Mouse (Mus musculus): ENCODE measurements around the gene Gm47841. TPM values are rescaled to one million over a fixed set of nuclear protein-coding genes. Genes with fewer than 3 reads are reported as not detected.

The Gm47841 gene
- polyA plus RNA-seq, 1 experiment from 2014 or later = not detected

DNA sequence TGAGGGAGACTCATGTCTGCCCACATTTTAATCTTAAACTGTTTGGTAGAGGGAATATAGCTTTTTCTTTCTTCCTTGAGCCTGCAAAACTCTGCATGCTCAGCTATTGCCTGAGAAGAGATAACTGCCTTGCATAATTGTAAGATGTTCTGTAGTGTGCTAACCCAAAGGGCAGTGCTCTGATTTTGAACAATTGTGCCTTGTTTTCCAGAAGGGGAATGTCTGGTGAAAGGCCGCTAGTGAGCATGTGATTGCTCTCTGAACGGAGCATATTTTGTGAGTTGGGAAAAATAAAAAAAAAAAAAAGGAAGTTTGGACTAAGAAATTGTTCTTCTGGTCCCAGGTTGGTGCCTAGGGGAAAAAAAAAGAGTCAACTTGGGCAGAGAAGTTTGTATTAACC is 18.2 kb downstream of the Gm47841 start:
- no peak overlapping the region for H3K4me2 ChIP-seq (replicated peaks; ENCODE audit: low read depth, low read length)
- H3K36me3 ChIP-seq (ENCODE audit: insufficient read depth, low read length) = no peaks in the 10 kb centered on the region
- no peak overlapping the region for H3K9ac ChIP-seq (replicated peaks; ENCODE audit: low read depth)
- 60% methylated on average over 2 of the region's 2 CpGs for WGBS
- H3K4me3 ChIP-seq (ENCODE audit: low read depth, low read length) = no peak overlapping the region
- no peaks in the 10 kb centered on the region for H3K4me1 ChIP-seq (ENCODE audit: insufficient read depth, low read depth, low read length)
- H3K9me3 ChIP-seq (ENCODE audit: low read length) = no peaks in the 10 kb centered on the region
- no peak for DNase-seq (ENCODE audit: low spot score)
- H3K27ac ChIP-seq (ENCODE audit: low read length) = no peak overlapping the region
- no peaks in the 10 kb centered on the region for H3K27me3 ChIP-seq (replicated peaks; ENCODE audit: insufficient read depth, low read length)
- TF ChIP-seq EP300 (IDR thresholded peaks at IDR 0.05) (no peak), CTCF (IDR thresholded peaks at IDR 0.05) (no peak)
- ATAC-seq = no peak

DNA sequence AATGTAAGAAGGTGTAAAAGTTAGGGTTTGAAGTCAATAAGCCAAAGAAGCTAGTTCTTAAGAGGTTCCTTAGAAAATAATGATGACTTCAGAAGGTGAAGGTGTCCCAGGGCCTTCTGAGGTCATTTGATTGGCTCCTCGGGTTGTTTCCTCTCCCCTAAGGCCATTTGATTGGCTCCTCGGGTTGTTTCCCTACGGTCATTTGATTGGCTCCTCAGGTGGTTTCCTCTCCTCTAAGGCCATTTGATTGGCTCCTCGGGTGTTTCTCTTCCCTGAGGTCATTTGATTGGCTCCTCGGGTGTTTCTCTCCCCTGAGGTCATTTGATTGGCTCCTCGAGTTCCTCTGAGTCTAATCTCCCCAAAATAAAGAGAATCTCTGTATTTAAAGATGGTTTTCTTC is 35.8 kb downstream of the Gm47841 start:
- Histone ChIP-seq H3K4me2 (replicated peaks; ENCODE audit: low read depth, low read length) (no peak overlapping the region), H3K4me1 (ENCODE audit: insufficient read depth, low read depth, low read length) (no peaks in the 10 kb centered on the region), H3K27ac (ENCODE audit: low read length) (no peak overlapping the region), H3K36me3 (ENCODE audit: insufficient read depth, low read length) (no peaks in the 10 kb centered on the region), H3K27me3 (replicated peaks; ENCODE audit: insufficient read depth, low read length) (no peaks in the 10 kb centered on the region), H3K9me3 (ENCODE audit: low read length) (no peaks in the 10 kb centered on the region), H3K9ac (replicated peaks; ENCODE audit: low read depth) (no peak overlapping the region), H3K4me3 (ENCODE audit: low read depth, low read length) (no peak overlapping the region)
- no peak for DNase-seq (ENCODE audit: low spot score)
- ATAC-seq = no peak
- 78% methylated on average over 6 of the region's 6 CpGs for WGBS
- TF ChIP-seq EP300 (IDR thresholded peaks at IDR 0.05) (no peak), CTCF (IDR thresholded peaks at IDR 0.05) (no peak)

- DNase-seq (ENCODE audit: low spot score) = peak; percentile 11
- Histone ChIP-seq H3K4me3 (ENCODE audit: low read depth, low read length) (no peak overlapping the region), H3K4me2 (replicated peaks; ENCODE audit: low read depth, low read length) (no peak overlapping the region), H3K9me3 (ENCODE audit: low read length) (no peaks in the 10 kb centered on the region), H3K36me3 (ENCODE audit: insufficient read depth, low read length) (no peaks in the 10 kb centered on the region), H3K27ac (ENCODE audit: low read length) (no peak overlapping the region), H3K4me1 (ENCODE audit: insufficient read depth, low read depth, low read length) (no peaks in the 10 kb centered on the region), H3K9ac (replicated peaks; ENCODE audit: low read depth) (no peak overlapping the region), H3K27me3 (replicated peaks; ENCODE audit: insufficient read depth, low read length) (no peaks in the 10 kb centered on the region)
- no peak for ATAC-seq
- WGBS = 58% methylated on average over 14 of the region's 14 CpGs
- TF ChIP-seq EP300 (IDR thresholded peaks at IDR 0.05) = no peak
- TF ChIP-seq CTCF (IDR thresholded peaks at IDR 0.05) = no peak
These were observed 38.7 kb downstream of the Gm47841 start for GRCm38 (mm10) chr15:101008386-101009010.

DNA sequence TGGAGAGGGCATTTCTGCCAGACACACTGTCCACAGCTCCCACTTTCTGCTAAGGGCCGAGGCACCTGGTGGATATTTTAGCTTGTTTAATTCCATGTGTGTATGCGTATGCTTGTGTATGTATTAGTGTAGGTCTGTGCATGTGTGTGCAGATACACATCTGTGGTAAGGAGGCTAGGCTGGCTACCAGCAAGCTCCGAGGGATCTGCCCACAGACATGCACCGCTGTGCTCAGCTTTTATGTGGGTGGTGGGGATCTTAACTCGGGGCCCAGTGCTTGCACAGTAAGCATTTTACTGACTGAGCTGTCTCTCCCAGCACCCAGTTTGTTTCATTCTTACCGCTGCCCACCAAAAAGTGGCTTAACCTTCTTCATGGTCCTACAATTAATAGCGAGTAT is 40.0 kb downstream of the Gm47841 start:
- WGBS = 80% methylated on average over 7 of the region's 7 CpGs
- H3K4me2 ChIP-seq (replicated peaks; ENCODE audit: low read depth, low read length) = 0 out of 2 replicates have a peak overlapping the region, but pooled peaks have one; percentile 50
- no peak for ATAC-seq

GRCm38 (mm10) chr15:101006251-101007040 is 40.8 kb downstream of the Gm47841 start:
- peak; percentile 81 for ATAC-seq
- H3K9ac ChIP-seq (replicated peaks; ENCODE audit: low read depth) = no peak overlapping the region

More for the DNA sequence above, 40.0 kb downstream of the Gm47841 start:
- Histone ChIP-seq H3K36me3 (ENCODE audit: insufficient read depth, low read length) (no peaks in the 10 kb centered on the region), H3K27me3 (replicated peaks; ENCODE audit: insufficient read depth, low read length) (no peaks in the 10 kb centered on the region), H3K9ac (replicated peaks; ENCODE audit: low read depth) (no peak overlapping the region), H3K4me1 (ENCODE audit: insufficient read depth, low read depth, low read length) (no peaks in the 10 kb centered on the region), H3K4me3 (ENCODE audit: low read depth, low read length) (no peak overlapping the region), H3K27ac (ENCODE audit: low read length) (no peak overlapping the region), H3K9me3 (ENCODE audit: low read length) (no peaks in the 10 kb centered on the region)
- no peak for DNase-seq (ENCODE audit: low spot score)
- no peak for TF ChIP-seq CTCF (IDR thresholded peaks at IDR 0.05)
- TF ChIP-seq EP300 (IDR thresholded peaks at IDR 0.05) = no peak

GRCm38 (mm10) chr15:101005717-101006116 is 41.5 kb downstream of the Gm47841 start:
- Histone ChIP-seq H3K9me3 (ENCODE audit: low read length) (no peaks in the 10 kb centered on the region), H3K4me1 (ENCODE audit: insufficient read depth, low read depth, low read length) (no peaks in the 10 kb centered on the region), H3K27ac (ENCODE audit: low read length) (no peak overlapping the region), H3K36me3 (ENCODE audit: insufficient read depth, low read length) (no peaks in the 10 kb centered on the region), H3K4me3 (ENCODE audit: low read depth, low read length) (no peak overlapping the region), H3K9ac (replicated peaks; ENCODE audit: low read depth) (no peak overlapping the region), H3K27me3 (replicated peaks; ENCODE audit: insufficient read depth, low read length) (no peaks in the 10 kb centered on the region), H3K4me2 (replicated peaks; ENCODE audit: low read depth, low read length) (no peak overlapping the region)
- DNase-seq (ENCODE audit: low spot score) (no peak), ATAC-seq (no peak)
- WGBS = 74% methylated on average over 8 of the region's 8 CpGs
- TF ChIP-seq EP300 (IDR thresholded peaks at IDR 0.05) = no peak
- TF ChIP-seq CTCF (IDR thresholded peaks at IDR 0.05) = no peak

More at GRCm38 (mm10) chr15:101006251-101007040, 40.8 kb downstream of the Gm47841 start:
- peak overlapping the region; percentile 25 for H3K4me3 ChIP-seq (ENCODE audit: low read depth, low read length)
- peak; percentile 77 for DNase-seq (ENCODE audit: low spot score)
- no peaks in the 10 kb centered on the region for H3K9me3 ChIP-seq (ENCODE audit: low read length)
- no peaks in the 10 kb centered on the region for H3K4me1 ChIP-seq (ENCODE audit: insufficient read depth, low read depth, low read length)
- no peaks in the 10 kb centered on the region for H3K36me3 ChIP-seq (ENCODE audit: insufficient read depth, low read length)
- H3K27ac ChIP-seq (ENCODE audit: low read length) = no peak overlapping the region
- TF ChIP-seq EP300 (IDR thresholded peaks at IDR 0.05) = no peak
- TF ChIP-seq CTCF (IDR thresholded peaks at IDR 0.05) = no peak
- peak overlapping the region; percentile 50 for H3K4me2 ChIP-seq (replicated peaks; ENCODE audit: low read depth, low read length)
- 14% methylated on average over 14 of the region's 15 CpGs for WGBS
- H3K27me3 ChIP-seq (replicated peaks; ENCODE audit: insufficient read depth, low read length) = no peaks in the 10 kb centered on the region
